Mouse (Mus musculus): ENCODE results near the gene Olfr1189.
A peak's percentile ranks its signal among the peaks of the same experiment; 100 is the strongest.
"Not testable (repeated sequence)": the region's sequence is repeated elsewhere in the genome, so short reads cannot be mapped to it uniquely, and the experiment has no call there.

The Olfr1189 gene

DNA sequence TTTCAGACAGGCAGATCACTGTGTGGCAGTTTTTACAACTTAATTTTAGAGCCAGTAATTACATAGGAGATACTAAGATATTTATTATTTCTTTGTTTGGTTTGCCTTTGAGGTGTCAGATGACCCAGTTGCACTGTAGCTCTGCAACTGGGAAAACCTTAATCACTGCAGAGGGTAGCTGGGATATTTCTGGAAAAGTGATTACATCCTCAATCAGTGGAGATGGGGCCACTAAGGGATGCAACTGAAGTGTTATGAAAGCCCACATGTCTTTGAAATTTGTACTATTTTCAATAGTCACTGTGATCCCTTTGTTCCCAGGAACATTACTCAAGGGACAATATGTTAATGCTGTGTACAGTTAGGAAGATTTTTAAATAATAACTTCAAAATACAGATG, at the start of gene Olfr1189:
Gene Olfr1189 (plus strand): TSS at position 301 of the 400 bp plus-strand sequence.
- DNase-seq (ENCODE audit: low read depth, low spot score), result no peak

DNA sequence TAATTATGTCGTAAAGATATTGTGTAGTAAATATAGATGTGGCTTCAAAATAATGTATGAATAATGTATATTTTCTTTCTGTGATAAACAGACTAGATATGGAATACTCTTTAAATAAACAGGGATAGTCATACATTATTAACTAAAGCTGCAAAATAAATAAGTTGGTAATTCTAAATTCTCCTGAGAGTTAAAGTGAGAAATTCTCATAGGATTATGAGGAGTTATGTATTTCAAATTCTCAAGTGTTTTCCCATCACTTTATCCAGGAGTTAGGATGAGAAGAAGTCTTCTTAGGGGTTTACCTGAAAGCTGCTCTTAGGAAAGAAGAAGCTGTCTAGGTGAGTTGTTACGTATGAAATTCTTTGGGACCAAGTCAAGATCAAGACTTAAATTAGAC, 29.6 kb upstream of the Olfr1189 start, which contains the start of gene Olfr1188:
Gene Olfr1188 (plus strand): TSS at position 301 of the 400 bp plus-strand sequence.
- no peak for DNase-seq (ENCODE audit: low read depth, low spot score)

DNA sequence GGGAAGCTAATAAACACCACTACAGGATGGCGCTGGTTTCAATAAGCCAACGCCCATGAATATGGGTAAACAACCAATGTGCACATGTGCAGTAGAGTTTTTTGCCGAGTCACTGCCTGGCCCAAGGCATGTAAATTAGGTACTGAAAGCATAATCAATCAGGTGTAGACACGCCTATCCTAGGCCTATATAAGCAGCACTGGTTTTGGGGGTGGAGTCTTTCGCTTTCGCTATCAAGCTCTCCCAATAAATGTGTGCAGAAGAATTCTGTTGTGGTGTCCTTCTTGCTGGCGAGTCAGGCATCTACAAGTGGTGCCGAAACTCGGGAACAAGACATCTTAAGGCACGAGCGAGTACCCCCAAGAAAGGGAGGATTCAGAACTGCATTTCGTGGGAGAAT, 13.6 kb upstream of the Olfr1189 start:
- peak; percentile 2 for DNase-seq (ENCODE audit: low read depth, low spot score)

- not testable (repeated sequence) for DNase-seq (ENCODE audit: low read depth, low spot score)
These were observed 54.0 kb downstream of the Olfr1189 start, which contains the start of gene Olfr1191-ps1 for GRCm38 (mm10) chr2:88640242-88640641. Gene Olfr1191-ps1, plus strand, starts transcription at chr2:88640542.
